Comparison of ENCODE assay signal across 15 mouse cellular contexts in the genomic region with DNA sequence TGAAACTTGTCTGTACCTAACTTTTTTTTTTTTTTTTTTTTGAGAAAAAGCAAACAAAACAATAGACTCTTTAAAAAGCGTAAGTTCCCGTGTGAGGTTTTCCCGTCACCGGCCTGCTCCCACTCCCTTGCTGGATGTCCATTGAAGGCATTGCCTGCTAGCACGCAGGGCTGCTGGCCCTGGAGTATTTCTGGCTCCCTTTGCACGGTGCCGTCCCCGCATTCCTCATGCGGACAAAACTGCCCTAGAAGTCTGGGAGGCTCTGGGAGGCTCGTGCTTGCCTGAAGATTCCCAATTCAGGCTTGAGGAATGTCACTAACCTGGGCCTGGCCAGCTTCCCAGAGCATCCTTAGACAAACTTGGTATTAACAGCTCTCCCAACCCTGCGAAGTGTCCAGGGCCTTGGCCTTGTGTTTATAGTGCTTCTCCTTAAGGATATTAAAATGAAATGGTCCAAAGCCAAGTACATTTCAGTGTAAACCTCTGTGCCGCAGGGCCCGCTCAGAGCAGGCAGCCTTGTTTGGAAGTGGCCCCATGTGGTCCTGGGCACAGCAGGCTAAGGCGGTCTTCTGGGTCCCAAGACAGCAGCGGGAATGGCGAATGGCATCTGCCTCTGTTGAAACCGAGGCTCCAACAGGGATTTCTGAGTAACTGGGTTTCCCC. TPM values are rescaled to one million over a fixed set of nuclear protein-coding genes. Genes with fewer than 3 reads are reported as not detected.
A peak's percentile ranks its signal among the peaks of the same experiment; 100 is the strongest.
DNase-seq lines count a peak whose midpoint lies in the region; ATAC-seq and TF ChIP-seq lines count a peak whose summit lies in the region.
"Had no signal": no experiment of that assay in that cellular context is flagged by ENCODE, and none has a peak within 500 bp of the region (broad histone marks: within the 10 kb centered on the region; RNA-seq: fewer than 3 reads in every experiment).

No protein-coding gene starts in this region.

- H3K36me3 ChIP-seq in heart, embryonic 12.5 days, result peaks cover 10% of the 10 kb centered on the region
- H3K36me3 ChIP-seq in intestine, embryonic 14.5 days (ENCODE audit: control insufficient read depth, insufficient read depth, low read length), result peaks cover 25% of the 10 kb centered on the region; the same call in 1 of the 2 replicates
- H3K36me3 ChIP-seq in intestine, postnatal 0 days (ENCODE audit: control insufficient read depth, insufficient read depth), result peaks cover 15% of the 10 kb centered on the region; the same call in 1 of the 2 replicates
- H3K36me3 ChIP-seq: neural tube, embryonic 15.5 days had no signal

- 55% methylated on average over 17 of the region's 17 CpGs for WGBS in heart, embryonic 12.5 days
- WGBS in intestine, embryonic 14.5 days, result 61% methylated on average over 17 of the region's 17 CpGs
- 65% methylated on average over 17 of the region's 17 CpGs for WGBS in intestine, postnatal 0 days

- no peak for ATAC-seq in heart, embryonic 12.5 days (ENCODE audit: insufficient number of reproducible peaks, low FRiP score)
- ATAC-seq in intestine, embryonic 14.5 days (replicated peaks; ENCODE audit: low FRiP score, low TSS enrichment, low read depth), result no peak
- ATAC-seq in intestine, postnatal 0 days, result no peak
- ATAC-seq: Patski had no signal

- H3K9me3 ChIP-seq in heart, embryonic 12.5 days (replicated peaks), result no peaks in the 10 kb centered on the region
- H3K9me3 ChIP-seq in intestine, embryonic 14.5 days (ENCODE audit: control insufficient read depth, low read length), result no peaks in the 10 kb centered on the region
- no peaks in the 10 kb centered on the region for H3K9me3 ChIP-seq in intestine, postnatal 0 days (ENCODE audit: control insufficient read depth)
- H3K9me3 ChIP-seq: embryonic facial prominence, embryonic 10.5 days; forebrain, embryonic 13.5 days; limb, embryonic 13.5 days; midbrain, embryonic 10.5 days; neural tube, embryonic 15.5 days had no signal

- no peak overlapping the region for H3K4me2 ChIP-seq in heart, embryonic 12.5 days
- H3K4me2 ChIP-seq in intestine, embryonic 14.5 days (ENCODE audit: low read length), result no peak overlapping the region
- H3K4me2 ChIP-seq in intestine, postnatal 0 days (replicated peaks; ENCODE audit: low read depth), result no peak overlapping the region
- H3K4me2 ChIP-seq: forebrain, embryonic 13.5 days; limb, embryonic 13.5 days; neural tube, embryonic 15.5 days had no signal

- intact Hi-C loops in heart, postnatal 36 days (cut with DNase I), result loop anchor here (10.0 kb wide), 1 partner anchor 53 kb away; a partner anchor contains a TSS

- no peak for DNase-seq in heart, postnatal 36 days
- DNase-seq in intestine, embryonic 14.5 days (ENCODE audit: low spot score), result no peak
- peak; percentile 49 for DNase-seq in urinary bladder, postnatal 14 days (ENCODE audit: low spot score)
- no peak for DNase-seq in urinary bladder, adult 2 months (ENCODE audit: low spot score)
- DNase-seq in MN1 (ENCODE audit: low spot score), result no peak
- DNase-seq: cerebellum, adult 2 months had no signal

- H3K27me3 ChIP-seq in heart, embryonic 12.5 days (replicated peaks), result no peaks in the 10 kb centered on the region
- no peaks in the 10 kb centered on the region for H3K27me3 ChIP-seq in intestine, embryonic 14.5 days (replicated peaks; ENCODE audit: control insufficient read depth, insufficient read depth, low read length)
- no peaks in the 10 kb centered on the region for H3K27me3 ChIP-seq in intestine, postnatal 0 days (replicated peaks; ENCODE audit: control insufficient read depth, insufficient read depth, low read length)
- H3K27me3 ChIP-seq: forebrain, embryonic 13.5 days; limb, embryonic 13.5 days; neural tube, embryonic 15.5 days; Patski had no signal

- H3K27ac ChIP-seq in heart, embryonic 12.5 days (ENCODE audit: poor library complexity, severe bottlenecking), result peak overlapping the region; percentile 41; the same call in 1 of the 2 replicates
- peak overlapping the region; percentile 64 for H3K27ac ChIP-seq in intestine, embryonic 14.5 days (ENCODE audit: low read depth)
- no peak overlapping the region for H3K27ac ChIP-seq in intestine, postnatal 0 days (ENCODE audit: low read depth, low read length)
- H3K27ac ChIP-seq: forebrain, embryonic 13.5 days; limb, embryonic 13.5 days; liver, embryonic 14.5 days; midbrain, embryonic 10.5 days; neural tube, embryonic 15.5 days had no signal

- no peak overlapping the region for H3K4me3 ChIP-seq in heart, embryonic 12.5 days
- no peak overlapping the region for H3K4me3 ChIP-seq in intestine, embryonic 14.5 days (ENCODE audit: low read depth, low read length)
- H3K4me3 ChIP-seq in intestine, postnatal 0 days (ENCODE audit: low read depth, low read length), result no peak overlapping the region
- H3K4me3 ChIP-seq: embryonic facial prominence, embryonic 10.5 days; forebrain, embryonic 13.5 days; limb, embryonic 13.5 days; midbrain, embryonic 10.5 days; neural tube, embryonic 15.5 days had no signal

- H3K9ac ChIP-seq in heart, embryonic 12.5 days, result no peak overlapping the region
- H3K9ac ChIP-seq in intestine, embryonic 14.5 days (ENCODE audit: low read length), result no peak overlapping the region
- H3K9ac ChIP-seq in intestine, postnatal 0 days (ENCODE audit: low read depth, low read length), result no peak overlapping the region
- H3K9ac ChIP-seq: forebrain, embryonic 13.5 days; limb, embryonic 13.5 days; liver, embryonic 14.5 days; neural tube, embryonic 15.5 days had no signal

- peaks cover 37% of the 10 kb centered on the region for H3K4me1 ChIP-seq in heart, embryonic 12.5 days (replicated peaks)
- 0 out of 2 replicates have a peak, but pooled peaks cover 5% of the 10 kb centered on the region for H3K4me1 ChIP-seq in intestine, embryonic 14.5 days (replicated peaks; ENCODE audit: control insufficient read depth, insufficient read depth, low read length)
- H3K4me1 ChIP-seq in intestine, postnatal 0 days (replicated peaks; ENCODE audit: control insufficient read depth, insufficient read depth, low read length), result no peaks in the 10 kb centered on the region
- H3K4me1 ChIP-seq: forebrain, embryonic 13.5 days had no signal

- no peak for TF ChIP-seq CTCF in intestine, postnatal 0 days (IDR thresholded peaks at IDR 0.05; ENCODE audit: low read depth)

RNA-seq across cellular contexts. Expression of a gene that starts 54.2 kb away (rescaled TPM):
- 19.2 and 20.6 TPM in 2 replicates for polyA plus RNA-seq in heart, embryonic 12.5 days (2016; fragmentation: Nextera tagmentation; extraction: Ambion mirVana)
- total RNA-seq in heart, postnatal 36 days (2021), result 10 to 100 TPM; 17.8 to 19.3 TPM
- polyA plus RNA-seq in intestine, embryonic 14.5 days (2014; fragmentation: Nextera tagmentation; extraction: Ambion mirVana), result 27.5 and 30.8 TPM in 2 replicates
- 8.6 and 9.4 TPM in 2 replicates for polyA plus RNA-seq in intestine, postnatal 0 days (2015; fragmentation: Nextera tagmentation; extraction: Ambion mirVana)
- polyA plus RNA-seq in urinary bladder, adult 2 months (2012; rRNA removed), result 15.3 and 21.1 TPM in 2 replicates

RNA-seq across cellular contexts. Expression of a gene that starts 56.3 kb away (rescaled TPM):
- polyA plus RNA-seq in heart, embryonic 12.5 days (2016; fragmentation: Nextera tagmentation; extraction: Ambion mirVana), result 10.3 and 14.9 TPM in 2 replicates
- total RNA-seq in heart, postnatal 36 days (2021), result 10 to 100 TPM; 16.8 to 17.3 TPM
- polyA plus RNA-seq in intestine, embryonic 14.5 days (2014; fragmentation: Nextera tagmentation; extraction: Ambion mirVana), result 12.4 and 14.1 TPM in 2 replicates
- polyA plus RNA-seq in intestine, postnatal 0 days (2015; fragmentation: Nextera tagmentation; extraction: Ambion mirVana), result 16.1 and 17.2 TPM in 2 replicates
- polyA plus RNA-seq in urinary bladder, adult 2 months (2012; rRNA removed), result 36.5 and 38.5 TPM in 2 replicates

RNA-seq across cellular contexts. Expression of a gene that starts 58.2 kb away (rescaled TPM):
- polyA plus RNA-seq in heart, embryonic 12.5 days (2016; fragmentation: Nextera tagmentation; extraction: Ambion mirVana), result 6.6 and 6.7 TPM in 2 replicates
- 1 to 10 TPM; 8.9 to 9.7 TPM for total RNA-seq in heart, postnatal 36 days (2021)
- polyA plus RNA-seq in intestine, embryonic 14.5 days (2014; fragmentation: Nextera tagmentation; extraction: Ambion mirVana), result 2.3 and 2.4 TPM in 2 replicates
- polyA plus RNA-seq in intestine, postnatal 0 days (2015; fragmentation: Nextera tagmentation; extraction: Ambion mirVana), result 12.6 and 14.8 TPM in 2 replicates
- 268 and 422 TPM in 2 replicates for polyA plus RNA-seq in urinary bladder, adult 2 months (2012; rRNA removed)

Comparison
In these comparisons a context has a peak if more than half of its experiments do, and no peak if none do; other contexts are left out.
1. RNA of a gene that starts 58.2 kb away (polyA plus RNA-seq): 268 to 422 TPM in urinary bladder, adult 2 months; 12.6 to 14.8 TPM in intestine, postnatal 0 days, 6.6 to 6.7 TPM in heart, embryonic 12.5 days and 2.3 to 2.4 TPM in intestine, embryonic 14.5 days; every median in the first group is over 10 times any median in the second.